Mouse (Mus musculus) midbrain, embryonic 15.5 days (tissue): ENCODE data around the gene RPS10-NUDT3. TPM values are rescaled to one million over a fixed set of nuclear protein-coding genes. Genes with fewer than 3 reads are reported as not detected.

Source experiments
- ATAC-seq: fragments of 200-750 bp; cut with Nextera tagmentation; replicated peaks from 2 replicates; pipeline ENCODE4 v1.8.0; 2017; ENCODE audit warnings: moderate TSS enrichment
- H3K27ac ChIP-seq: fragments of 300-500 bp; sonication (generic); 2 replicates; pipeline ENCODE4 v1.5.1; 2015; ENCODE audit warnings: mild to moderate bottlenecking, inconsistent platforms
- H3K27me3 ChIP-seq: fragments of 300-500 bp; sonication (generic); replicated peaks from 2 replicates; pipeline ENCODE4 v1.6.1; 2015; ENCODE audit warnings: inconsistent platforms
- H3K36me3 ChIP-seq: fragments of 300-500 bp; sonication (generic); replicated peaks from 2 replicates; pipeline ENCODE4 v1.6.1; 2015; ENCODE audit warnings: inconsistent platforms
- H3K4me1 ChIP-seq: fragments of 300-500 bp; sonication (generic); 2 replicates; pipeline ENCODE4 v1.6.1; 2015; ENCODE audit warnings: inconsistent platforms
- H3K4me2 ChIP-seq: fragments of 300-500 bp; sonication (generic); 2 replicates; pipeline ENCODE4 v1.6.1; 2015; ENCODE audit warnings: inconsistent platforms, mild to moderate bottlenecking, moderate library complexity
- H3K4me3 ChIP-seq: fragments of 300-500 bp; sonication (generic); 2 replicates; pipeline ENCODE4 v1.5.1; 2015; ENCODE audit warnings: mild to moderate bottlenecking, inconsistent platforms
- H3K9ac ChIP-seq: fragments of 300-500 bp; sonication (generic); 2 replicates; pipeline ENCODE4 v1.6.1; 2015; ENCODE audit warnings: mild to moderate bottlenecking, inconsistent platforms
- H3K9me3 ChIP-seq: fragments of 300-500 bp; sonication (generic); 2 replicates; pipeline ENCODE4 v1.6.1; 2016; ENCODE audit warnings: inconsistent platforms
- WGBS: fragments of 180-500 bp; shearing (Covaris S2); methylation state at CpG from one replicate; pipeline ENCODE4 v1.1.7; 2015; ENCODE audit warnings: mixed read lengths; 5-methylcytosine and 5-hydroxymethylcytosine counted together
- polyA plus RNA-seq: library from polyadenylated mRNA; unstranded; fragments of >200 nt; fragmentation: Nextera tagmentation; extraction: Ambion mirVana; gene quantifications from 2 replicates; pipeline ENCODE4 v1.2.1, GENCODE M21; 2015

RPS10-NUDT3 gene
- polyA plus RNA-seq, 1 experiment from 2014 or later: not detected

- Histone ChIP-seq H3K4me2 (no peak overlapping the region), H3K9me3 (no peaks in the 10 kb centered on the region), H3K9ac (no peak overlapping the region), H3K36me3 (no peaks in the 10 kb centered on the region), H3K4me3 (no peak overlapping the region), H3K4me1 (peaks cover 14% of the 10 kb centered on the region), H3K27ac (no peak overlapping the region), H3K27me3 (0 out of 2 replicates have a peak, but pooled peaks cover 5% of the 10 kb centered on the region)
- 68% methylated on average over 10 of the region's 10 CpGs for WGBS
- ATAC-seq: no peak
Observed at GRCm38 (mm10) chr17:27551393-27551940, 83.6 kb downstream of the RPS10-NUDT3 start.

- no peak overlapping the region for H3K4me3 ChIP-seq
- no peak for ATAC-seq
- no peaks in the 10 kb centered on the region for H3K9me3 ChIP-seq
- H3K27ac ChIP-seq: no peak overlapping the region
- no peaks in the 10 kb centered on the region for H3K27me3 ChIP-seq
- H3K4me1 ChIP-seq: no peaks in the 10 kb centered on the region
- 47% methylated on average over 8 of the region's 8 CpGs for WGBS
- H3K9ac ChIP-seq: no peak overlapping the region
- no peaks in the 10 kb centered on the region for H3K36me3 ChIP-seq
- no peak overlapping the region for H3K4me2 ChIP-seq
Observed at GRCm38 (mm10) chr17:27549234-27549633, 85.8 kb downstream of the RPS10-NUDT3 start.

- H3K4me2 ChIP-seq: no peak overlapping the region
- H3K36me3 ChIP-seq: no peaks in the 10 kb centered on the region
- no peak overlapping the region for H3K9ac ChIP-seq
- no peak overlapping the region for H3K27ac ChIP-seq
- H3K27me3 ChIP-seq: no peaks in the 10 kb centered on the region
- 80% methylated on average over 9 of the region's 9 CpGs for WGBS
- no peak overlapping the region for H3K4me3 ChIP-seq
- ATAC-seq: no peak
- H3K9me3 ChIP-seq: no peaks in the 10 kb centered on the region
- H3K4me1 ChIP-seq: no peaks in the 10 kb centered on the region
Observed at GRCm38 (mm10) chr17:27547253-27547868, 87.7 kb downstream of the RPS10-NUDT3 start.

GRCm38 (mm10) chr17:27546574-27547085, 88.4 kb downstream of the RPS10-NUDT3 start:
- no peak overlapping the region for H3K27ac ChIP-seq
- no peak overlapping the region for H3K4me2 ChIP-seq
- no peaks in the 10 kb centered on the region for H3K4me1 ChIP-seq
- H3K27me3 ChIP-seq: no peaks in the 10 kb centered on the region
- no peaks in the 10 kb centered on the region for H3K9me3 ChIP-seq
- ATAC-seq: no peak
- H3K36me3 ChIP-seq: no peaks in the 10 kb centered on the region
- no peak overlapping the region for H3K4me3 ChIP-seq
- 61% methylated on average over 7 of the region's 7 CpGs for WGBS
- H3K9ac ChIP-seq: no peak overlapping the region

GRCm38 (mm10) chr17:27545991-27546390, 89.0 kb downstream of the RPS10-NUDT3 start:
- Histone ChIP-seq H3K27me3 (no peaks in the 10 kb centered on the region), H3K27ac (no peak overlapping the region), H3K4me2 (no peak overlapping the region), H3K9me3 (no peaks in the 10 kb centered on the region), H3K4me1 (no peaks in the 10 kb centered on the region), H3K4me3 (no peak overlapping the region), H3K9ac (no peak overlapping the region), H3K36me3 (no peaks in the 10 kb centered on the region)
- 49% methylated on average over 12 of the region's 12 CpGs for WGBS
- ATAC-seq: no peak

- H3K36me3 ChIP-seq: no peaks in the 10 kb centered on the region
- 84% methylated on average over 11 of the region's 11 CpGs for WGBS
- no peak for ATAC-seq
Observed at GRCm38 (mm10) chr17:27544551-27544950, 90.5 kb downstream of the RPS10-NUDT3 start.

GRCm38 (mm10) chr17:27541984-27542383, 93.0 kb downstream of the RPS10-NUDT3 start:
- Histone ChIP-seq H3K36me3 (no peaks in the 10 kb centered on the region), H3K4me1 (no peaks in the 10 kb centered on the region), H3K27ac (no peak overlapping the region), H3K9ac (no peak overlapping the region), H3K27me3 (no peaks in the 10 kb centered on the region), H3K4me3 (no peak overlapping the region), H3K9me3 (no peaks in the 10 kb centered on the region), H3K4me2 (no peak overlapping the region)
- no peak for ATAC-seq
- WGBS: 75% methylated on average over 3 of the region's 3 CpGs

More at GRCm38 (mm10) chr17:27544551-27544950, 90.5 kb downstream of the RPS10-NUDT3 start:
- no peak overlapping the region for H3K27ac ChIP-seq
- H3K4me3 ChIP-seq: no peak overlapping the region
- no peak overlapping the region for H3K9ac ChIP-seq
- no peaks in the 10 kb centered on the region for H3K27me3 ChIP-seq
- H3K4me2 ChIP-seq: no peak overlapping the region
- H3K4me1 ChIP-seq: no peaks in the 10 kb centered on the region
- H3K9me3 ChIP-seq: no peaks in the 10 kb centered on the region

GRCm38 (mm10) chr17:27541261-27541660, 93.8 kb downstream of the RPS10-NUDT3 start:
- Histone ChIP-seq H3K4me3 (no peak overlapping the region), H3K27me3 (no peaks in the 10 kb centered on the region), H3K36me3 (no peaks in the 10 kb centered on the region), H3K9ac (no peak overlapping the region), H3K4me2 (no peak overlapping the region), H3K4me1 (no peaks in the 10 kb centered on the region), H3K27ac (no peak overlapping the region), H3K9me3 (no peaks in the 10 kb centered on the region)
- WGBS: 84% methylated on average over 2 of the region's 2 CpGs
- ATAC-seq: no peak

- Histone ChIP-seq H3K9ac (no peak overlapping the region), H3K27me3 (no peaks in the 10 kb centered on the region), H3K9me3 (no peaks in the 10 kb centered on the region), H3K4me1 (peaks cover 3% of the 10 kb centered on the region; the same call in 1 of the 2 replicates), H3K36me3 (no peaks in the 10 kb centered on the region), H3K4me2 (0 out of 2 replicates have a peak overlapping the region, but pooled peaks have one; percentile 17), H3K4me3 (no peak overlapping the region), H3K27ac (no peak overlapping the region)
- 4% methylated on average over 10 of the region's 10 CpGs for WGBS
- peak; percentile 63; the same call in 1 of the 2 replicates for ATAC-seq
Observed at GRCm38 (mm10) chr17:27534718-27535117, 100.3 kb downstream of the RPS10-NUDT3 start.

- Histone ChIP-seq H3K9ac (no peak overlapping the region), H3K36me3 (no peaks in the 10 kb centered on the region)
- 91% methylated on average over 3 of the region's 3 CpGs for WGBS
Observed at GRCm38 (mm10) chr17:27533354-27533753, 101.7 kb downstream of the RPS10-NUDT3 start.

GRCm38 (mm10) chr17:27532095-27532494, 102.9 kb downstream of the RPS10-NUDT3 start:
- Histone ChIP-seq H3K9me3 (no peaks in the 10 kb centered on the region), H3K36me3 (no peaks in the 10 kb centered on the region), H3K4me3 (no peak overlapping the region), H3K4me2 (no peak overlapping the region), H3K9ac (no peak overlapping the region), H3K27me3 (no peaks in the 10 kb centered on the region), H3K4me1 (peaks cover 3% of the 10 kb centered on the region; the same call in 1 of the 2 replicates), H3K27ac (no peak overlapping the region)
- ATAC-seq: no peak
- WGBS: 85% methylated on average over 8 of the region's 8 CpGs

More at GRCm38 (mm10) chr17:27533354-27533753, 101.7 kb downstream of the RPS10-NUDT3 start:
- Histone ChIP-seq H3K4me1 (peaks cover 3% of the 10 kb centered on the region; the same call in 1 of the 2 replicates), H3K4me2 (no peak overlapping the region), H3K27me3 (no peaks in the 10 kb centered on the region), H3K4me3 (no peak overlapping the region), H3K9me3 (no peaks in the 10 kb centered on the region), H3K27ac (no peak overlapping the region)
- ATAC-seq: no peak
